Mouse (Mus musculus) gastrocnemius, adult 2 months (tissue): ENCODE data around the gene Zc2hc1c. TPM values are rescaled to one million over a fixed set of nuclear protein-coding genes. Genes with fewer than 3 reads are reported as not detected.
A peak's percentile ranks its signal among the peaks of the same experiment; 100 is the strongest.

ENCODE experiments used
- DNase-seq: peaks from one replicate; pipeline ENCODE4 v3.0.0; 2022
- H3K27ac ChIP-seq: fragments of 200-600 bp; 2 replicates; pipeline ENCODE4 v1.8.1; 2022; ENCODE audit warnings: mild to moderate bottlenecking
- H3K4me3 ChIP-seq: fragments of 200-600 bp; 2 replicates; pipeline ENCODE4 v1.8.1; 2022; ENCODE audit warnings: mild to moderate bottlenecking, moderate library complexity
- CTCF ChIP-seq: fragments of 200-600 bp; IDR thresholded peaks from 2 replicates; pipeline ENCODE4 v1.8.1; 2022; ENCODE audit warnings: antibody characterized with exemption, mild to moderate bottlenecking, moderate library complexity
- intact Hi-C: fragments of 180-260 bp; cut with DNase I; formaldehyde crosslinking; loops from one replicate; pipeline ENCODE4 v1.15.1; 2025
- long read RNA-seq, 2 experiments: library from polyadenylated mRNA; stranded (forward); transcript quantifications; one replicate each; pipeline ENCODE4 v2.0.0; 2021
- total RNA-seq, 2 experiments: library from RNA; stranded (reverse); gene quantifications; 2 replicates each; pipeline ENCODE4 v1.2.3; 2021

The Zc2hc1c gene
- total RNA-seq = 1 to 10 TPM in 1 of 2 experiments, under 1 TPM in 1; 0.95 to 1.7 TPM
- long read RNA-seq, experiment 1, full-length matches to known transcripts = 3 of 3 reads
- long read RNA-seq, experiment 1, partial matches to known transcripts = 0 of 3 reads
- long read RNA-seq, experiment 1, other reads (novel, unspliced or antisense) = 0 of 3 reads
- long read RNA-seq, experiment 2, full-length matches to known transcripts = 4 of 4 reads
- long read RNA-seq, experiment 2, partial matches to known transcripts = 0 of 4 reads
- long read RNA-seq, experiment 2, other reads (novel, unspliced or antisense) = 0 of 4 reads

DNA sequence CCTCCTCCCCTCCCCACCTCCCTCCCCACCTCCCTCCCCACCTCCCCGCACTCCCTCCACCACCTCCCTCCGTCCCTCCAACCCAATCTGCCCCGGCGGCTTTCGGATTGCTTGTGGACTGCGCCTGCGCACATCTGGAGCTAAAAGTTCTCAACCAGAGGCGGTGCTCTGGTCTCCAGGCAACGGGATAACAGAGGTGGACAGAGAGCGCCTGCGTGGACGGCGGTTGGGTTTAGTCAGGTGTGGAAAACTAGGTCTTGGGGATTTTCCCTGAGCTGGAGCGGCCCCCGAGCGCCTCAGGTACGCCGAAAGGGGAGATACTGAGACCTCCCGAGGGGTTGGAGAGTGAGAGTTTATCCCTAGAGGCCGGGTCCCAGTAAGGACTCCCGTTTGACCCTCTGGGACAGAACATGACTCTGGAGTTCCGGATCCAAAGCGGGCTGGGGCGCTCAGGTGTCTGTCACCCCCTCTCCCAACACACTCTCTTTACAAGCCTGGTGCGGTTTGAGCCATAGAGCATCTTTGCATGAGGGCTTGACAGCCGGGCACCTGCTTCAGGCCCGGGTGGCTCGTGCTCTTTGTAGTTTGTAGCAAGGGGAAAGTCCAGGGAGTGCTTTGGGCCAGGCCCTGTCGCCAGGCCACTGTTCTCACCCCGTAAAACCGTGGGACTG is at the start of gene Zc2hc1c:
Gene Zc2hc1c (plus strand): TSS at position 106 of the 671 bp plus-strand sequence.
- peak within 1 kb of the TSS; percentile 91 for H3K27ac ChIP-seq
- intact Hi-C loops = loop anchor here (5.0 kb wide), 1 partner anchor 121 kb away; no protein-coding TSS in a partner anchor
- H3K4me3 ChIP-seq = peak within 1 kb of the TSS; percentile 82
- TF ChIP-seq CTCF = no peak
- peak; percentile 95 for DNase-seq

DNA sequence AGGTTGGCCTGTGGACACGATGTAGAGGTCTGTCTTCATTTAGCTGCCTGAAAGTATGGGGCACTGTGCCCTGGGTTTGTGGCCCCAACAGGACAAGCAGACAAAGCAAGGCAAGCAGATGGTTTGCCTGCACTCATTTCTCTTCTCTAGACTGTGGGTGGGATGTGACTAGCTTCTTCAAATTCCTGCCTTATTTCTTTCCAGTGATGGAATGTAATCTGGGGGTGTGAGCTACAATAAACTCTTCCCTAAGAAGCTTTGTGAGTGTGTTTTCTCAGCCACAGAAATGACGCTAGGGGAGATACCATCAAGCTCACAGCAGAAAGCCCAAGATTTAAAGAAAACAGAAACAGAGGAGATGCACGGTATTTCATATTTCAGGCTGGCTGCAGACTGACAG is 36.3 kb upstream of the Zc2hc1c start:
- TF ChIP-seq CTCF = no peak
- no peak overlapping the region for H3K27ac ChIP-seq
- DNase-seq = no peak
- no peak overlapping the region for H3K4me3 ChIP-seq
- intact Hi-C loops = no loop called here

DNA sequence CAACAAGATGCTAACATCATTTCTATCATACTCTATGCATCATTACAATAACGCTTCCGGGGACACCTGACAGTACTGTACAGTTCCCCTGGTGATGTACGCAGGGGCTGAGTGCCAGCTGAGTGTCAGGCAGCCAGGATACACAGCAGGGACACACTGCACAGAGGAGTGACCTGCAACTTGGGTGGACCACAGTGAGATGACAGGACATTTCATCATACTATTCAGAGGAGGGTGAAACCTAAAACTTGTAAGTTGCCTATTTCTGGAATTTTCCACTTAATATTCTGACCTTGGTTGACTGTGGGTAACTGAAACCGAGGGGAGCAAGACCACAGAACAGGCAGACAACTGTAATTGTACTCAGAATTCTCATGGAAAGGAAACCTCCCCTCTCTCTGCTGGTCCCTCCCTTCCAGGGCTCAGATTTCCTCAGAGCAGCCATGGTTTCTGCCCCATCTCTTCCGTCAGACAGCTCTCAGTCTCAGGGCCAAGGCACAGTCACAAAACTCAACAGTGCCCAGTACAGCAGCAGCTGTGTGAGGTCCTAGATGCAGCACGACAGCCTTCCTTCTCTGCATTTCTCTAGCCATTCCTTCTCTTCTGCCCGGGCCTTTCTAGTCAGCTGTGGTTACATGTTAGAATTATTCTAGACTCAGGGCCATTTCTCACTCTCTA is 32.2 kb upstream of the Zc2hc1c start:
- DNase-seq = no peak
- Histone ChIP-seq H3K27ac (peak overlapping the region; percentile 36; the same call in 1 of the 2 replicates), H3K4me3 (no peak overlapping the region)
- intact Hi-C loops = no loop called here
- TF ChIP-seq CTCF = no peak

DNA sequence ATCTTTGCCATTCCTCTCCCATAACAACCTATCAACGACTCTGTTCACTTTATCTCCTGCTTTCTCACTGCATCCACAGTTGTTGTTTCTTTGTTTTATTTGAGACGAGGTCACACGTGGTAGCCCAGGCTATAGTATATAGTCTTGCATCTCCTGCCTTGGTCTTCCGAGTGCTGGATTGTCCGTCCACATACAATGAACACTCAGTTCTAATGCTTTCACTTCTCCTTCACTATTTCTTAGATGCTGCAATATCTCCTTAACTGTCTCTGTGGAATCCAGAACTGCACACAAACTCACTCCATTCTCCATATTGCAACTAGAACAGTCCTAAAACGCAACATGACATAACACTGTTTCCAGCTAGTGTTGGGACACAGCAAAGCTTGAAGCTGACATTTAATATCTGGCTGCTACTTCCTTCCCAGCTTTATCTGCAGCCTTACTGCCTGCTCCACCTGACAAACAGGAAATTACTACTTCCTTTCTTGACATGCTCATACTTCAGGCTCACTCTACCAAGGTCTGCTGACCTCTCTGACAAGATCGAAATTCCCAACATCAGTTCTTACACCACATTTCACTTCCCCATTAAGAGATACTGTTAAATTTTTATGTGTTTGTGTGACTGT is 31.3 kb upstream of the Zc2hc1c start:
- DNase-seq = no peak
- TF ChIP-seq CTCF = no peak
- Histone ChIP-seq H3K27ac (peak overlapping the region; percentile 55), H3K4me3 (no peak overlapping the region)
- intact Hi-C loops = no loop called here

DNA sequence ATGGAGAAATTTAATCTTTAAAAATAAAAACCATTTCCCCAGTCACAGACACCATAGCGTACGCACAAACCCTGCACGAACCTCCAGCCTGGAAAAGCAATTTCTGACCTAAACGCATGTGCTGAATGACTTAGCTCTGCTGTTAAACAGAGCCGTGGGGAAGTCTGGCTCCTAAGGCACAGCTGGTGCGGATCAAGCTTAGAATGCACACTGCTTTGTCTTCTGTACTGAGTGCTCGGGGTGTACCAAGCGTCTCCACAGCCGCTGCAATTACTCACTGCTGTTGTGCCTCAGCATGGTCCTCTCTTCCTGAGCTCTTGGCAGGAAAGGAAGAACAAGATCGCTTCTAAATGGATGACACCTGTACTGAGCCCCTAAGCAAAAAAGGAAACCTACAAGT is 25.9 kb upstream of the Zc2hc1c start:
- intact Hi-C loops = no loop called here
- Histone ChIP-seq H3K4me3 (no peak overlapping the region), H3K27ac (peak overlapping the region; percentile 28; the same call in 1 of the 2 replicates)
- TF ChIP-seq CTCF = no peak
- no peak for DNase-seq

DNA sequence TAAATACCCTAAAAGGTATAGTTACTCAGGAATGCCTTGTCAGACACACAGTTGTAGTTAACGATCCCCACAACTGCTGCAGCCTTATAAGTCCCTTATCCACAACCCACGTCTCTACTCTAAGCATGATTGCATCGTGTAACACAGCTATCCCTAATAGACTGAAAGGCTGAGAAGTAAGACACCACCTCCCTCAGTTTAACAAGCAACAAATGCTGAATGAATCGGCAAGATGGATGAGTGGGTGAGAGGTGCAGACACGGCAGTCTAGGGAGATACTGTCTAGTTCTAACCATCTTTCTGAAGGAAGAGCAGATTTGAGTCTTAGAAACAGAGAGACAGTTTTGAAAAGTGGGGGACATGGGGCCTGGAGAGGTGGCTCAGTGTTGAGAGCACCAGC is 25.2 kb upstream of the Zc2hc1c start:
- no peak for DNase-seq
- H3K4me3 ChIP-seq = no peak overlapping the region
- intact Hi-C loops = no loop called here
- no peak overlapping the region for H3K27ac ChIP-seq
- TF ChIP-seq CTCF = no peak

DNA sequence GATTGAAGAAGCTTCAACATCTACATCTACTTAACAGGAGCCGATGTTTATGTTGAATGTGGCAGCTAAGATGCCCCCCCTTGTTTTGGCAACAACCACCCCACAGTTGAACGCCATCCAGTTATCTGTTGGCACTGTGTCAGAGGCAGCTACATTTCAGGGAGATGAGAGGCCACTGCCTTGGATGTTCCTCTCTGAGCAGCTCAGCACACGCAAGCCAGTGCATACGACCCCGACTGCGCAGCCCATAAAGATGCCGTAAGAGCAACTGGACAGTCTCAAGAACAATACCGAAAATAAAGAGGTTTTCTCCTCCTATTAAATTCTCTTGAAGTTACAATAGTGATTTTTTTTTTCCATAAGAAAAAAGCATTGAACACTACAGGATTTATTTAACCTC is 23.9 kb upstream of the Zc2hc1c start:
- Histone ChIP-seq H3K27ac (no peak overlapping the region), H3K4me3 (no peak overlapping the region)
- intact Hi-C loops = no loop called here
- no peak for DNase-seq
- TF ChIP-seq CTCF = no peak

DNA sequence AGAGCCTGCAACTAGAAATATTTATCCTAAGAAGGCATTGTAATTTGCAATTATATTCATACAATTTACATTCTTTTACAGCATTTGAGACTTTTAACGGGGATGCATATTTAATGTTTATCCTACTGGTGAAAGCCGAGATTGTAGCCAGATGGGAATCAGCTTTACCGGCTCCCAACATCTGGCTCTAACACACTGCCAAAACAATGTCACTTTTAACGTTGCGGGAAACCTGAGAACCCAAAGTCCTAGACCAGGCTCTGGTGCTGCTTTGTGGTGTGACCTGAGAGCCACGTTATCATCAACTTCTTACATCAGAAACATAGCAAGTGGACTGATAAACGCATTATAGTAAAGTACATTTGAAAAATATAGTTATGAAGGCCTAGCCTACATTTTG is 23.5 kb upstream of the Zc2hc1c start:
- Histone ChIP-seq H3K4me3 (no peak overlapping the region), H3K27ac (no peak overlapping the region)
- DNase-seq = no peak
- intact Hi-C loops = no loop called here
- no peak for TF ChIP-seq CTCF

DNA sequence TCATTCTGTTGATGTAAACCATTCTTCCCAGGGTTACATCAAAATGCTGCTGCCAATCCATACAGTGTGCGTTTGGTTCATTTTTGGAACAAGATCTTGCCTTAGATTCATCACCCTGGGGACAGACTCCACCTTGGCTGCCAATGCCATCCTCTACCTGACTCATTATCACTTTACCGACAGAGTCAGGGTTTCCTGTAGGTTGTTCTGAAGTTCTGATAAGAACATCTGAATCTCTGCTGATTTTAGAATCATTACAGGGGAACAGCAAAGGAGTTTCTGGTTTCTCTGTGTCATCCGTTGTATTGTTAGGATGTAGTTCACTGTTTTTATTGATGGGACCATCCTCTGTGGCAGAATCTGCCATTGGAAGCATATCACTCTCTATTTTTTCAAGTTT is 22.1 kb upstream of the Zc2hc1c start:
- Histone ChIP-seq H3K27ac (no peak overlapping the region), H3K4me3 (no peak overlapping the region)
- TF ChIP-seq CTCF = no peak
- DNase-seq = no peak
- intact Hi-C loops = no loop called here

DNA sequence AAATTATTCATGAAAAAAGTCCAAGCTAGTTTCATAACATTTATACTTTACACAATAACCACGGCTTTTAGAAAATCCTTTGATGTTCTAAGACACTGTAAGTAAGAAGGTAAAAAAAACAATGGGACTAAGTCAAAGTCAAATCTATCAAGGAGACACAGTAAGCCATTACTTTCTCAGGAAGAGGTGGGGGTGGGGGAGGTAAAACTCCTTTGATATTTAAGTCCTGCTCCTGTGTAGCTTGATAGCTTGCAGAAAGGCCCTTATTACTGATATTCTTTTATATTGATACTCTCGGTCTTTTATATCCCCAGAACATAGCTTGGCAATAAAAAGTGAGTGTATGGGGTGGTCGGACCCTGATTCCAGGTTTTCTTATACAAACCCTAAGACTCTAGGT is 18.6 kb upstream of the Zc2hc1c start:
- TF ChIP-seq CTCF = no peak
- peak overlapping the region; percentile 90 for H3K27ac ChIP-seq
- no peak for DNase-seq
- H3K4me3 ChIP-seq = peak overlapping the region; percentile 82
- intact Hi-C loops = loop anchor here (5.0 kb wide), 1 partner anchor 48 kb away; no protein-coding TSS in a partner anchor

DNA sequence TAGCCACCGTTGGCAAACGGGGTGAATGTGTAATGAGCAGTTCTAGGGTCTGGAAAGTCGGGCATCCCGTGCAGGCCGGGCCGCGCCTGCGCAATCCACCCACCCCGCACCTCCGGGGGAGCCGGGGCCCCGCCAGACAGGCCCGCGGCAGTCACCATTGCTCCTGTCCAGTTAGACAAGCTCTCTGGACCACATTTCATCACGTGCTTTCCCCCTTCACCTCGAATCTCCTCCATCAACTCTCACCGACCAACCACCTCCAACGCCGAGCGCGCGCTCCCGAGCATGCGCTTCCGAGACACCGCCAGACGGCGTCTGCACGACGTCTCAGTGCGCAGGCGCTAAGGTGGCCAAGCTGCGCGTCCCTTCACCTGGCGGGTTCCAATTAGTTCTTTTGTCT is 18.1 kb upstream of the Zc2hc1c start, which contains the start of gene Mlh3:
Gene Mlh3 (minus strand): TSS at position 281 of the 400 bp plus-strand sequence.
- peak; percentile 90 for DNase-seq
- Histone ChIP-seq H3K4me3 (peak within 1 kb of the TSS; percentile 82), H3K27ac (peak within 1 kb of the TSS; percentile 90)
- peak; percentile 51 for TF ChIP-seq CTCF
- intact Hi-C loops = loop anchor here (5.0 kb wide), 1 partner anchor 48 kb away; no protein-coding TSS in a partner anchor

DNA sequence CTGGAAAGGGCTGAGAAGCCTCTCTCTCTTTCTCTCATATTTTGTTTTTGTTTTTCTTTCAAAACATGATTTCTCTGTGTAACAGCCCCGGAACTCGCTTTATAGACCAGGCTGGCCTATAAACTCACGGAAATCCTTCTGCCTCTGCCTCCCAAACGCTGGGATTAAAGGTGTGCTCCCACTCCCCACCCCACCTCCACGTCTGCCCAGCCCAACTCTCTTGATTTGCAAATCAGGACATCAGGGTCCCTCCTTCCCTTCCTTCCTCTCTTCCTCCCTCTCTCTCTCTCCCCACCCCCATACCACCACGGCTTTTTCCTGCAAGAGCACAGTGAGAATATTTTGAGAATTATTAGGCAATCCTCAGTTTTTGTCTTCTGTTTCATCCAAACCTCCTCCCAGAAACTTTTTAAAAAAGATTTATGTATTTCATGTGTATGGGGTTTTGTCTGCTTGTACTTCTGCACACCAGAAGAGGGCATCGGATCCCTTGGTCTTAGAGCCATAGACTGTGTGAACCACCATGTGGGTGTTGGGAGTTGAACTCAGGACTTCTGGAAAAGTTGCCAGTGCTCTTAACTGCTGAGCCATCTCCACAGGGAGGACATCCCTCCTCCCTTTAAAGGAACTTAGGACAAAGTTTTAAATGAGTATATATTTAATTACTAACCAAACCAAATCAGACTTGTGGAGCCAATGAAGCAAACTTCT is 17.1 kb upstream of the Zc2hc1c start:
- no peak for DNase-seq
- no peak for TF ChIP-seq CTCF
- Histone ChIP-seq H3K27ac (no peak overlapping the region), H3K4me3 (no peak overlapping the region)
- intact Hi-C loops = loop anchor here (5.0 kb wide), 1 partner anchor 49 kb away; no protein-coding TSS in a partner anchor
